Mouse (Mus musculus): ENCODE results near the gene Gpr88. TPM values are rescaled to one million over a fixed set of nuclear protein-coding genes. Genes with fewer than 3 reads are reported as not detected.

Gpr88 gene
- polyA plus RNA-seq, 1 experiment from 2014 or later, result 1.4 TPM

DNA sequence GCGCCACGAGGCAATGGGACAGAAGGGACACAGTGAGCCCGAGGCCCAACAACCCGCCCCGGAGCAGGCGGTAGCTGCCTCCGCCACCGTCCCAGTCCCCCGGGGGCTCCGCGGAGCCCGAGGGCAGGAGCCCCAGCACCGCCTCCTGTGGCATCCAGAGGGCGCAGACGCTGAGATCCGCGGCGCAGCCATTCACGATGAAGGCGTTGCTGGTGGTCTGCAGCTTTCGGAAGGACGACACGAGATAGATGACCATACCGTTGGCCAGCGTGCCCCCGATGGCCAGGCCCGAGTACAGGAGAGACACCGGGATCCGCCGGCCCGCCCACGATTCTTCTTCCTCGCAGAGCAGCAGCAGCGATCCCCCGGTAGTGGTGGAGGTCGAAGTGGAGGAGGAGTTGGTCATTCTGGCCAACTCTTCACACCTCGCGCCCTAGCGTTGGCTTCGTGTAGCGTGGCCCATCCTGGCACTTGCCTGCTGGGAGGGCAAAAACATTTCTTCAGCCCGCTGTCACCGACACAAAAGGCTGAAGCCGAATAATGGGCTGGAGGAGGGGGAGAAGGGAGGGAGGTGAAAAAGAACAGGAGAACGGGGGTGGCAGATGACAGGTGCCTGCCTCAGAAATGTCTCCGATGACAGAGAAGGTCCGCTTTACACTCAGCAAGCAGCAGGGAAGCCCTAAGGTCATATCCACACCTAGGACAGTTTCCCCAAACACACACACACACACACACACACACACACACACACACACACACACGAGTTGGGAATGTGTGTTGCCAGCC, 855 bp downstream of the Gpr88 start:
- Histone ChIP-seq H3K36me3 (ENCODE audit: control insufficient read depth, insufficient read depth, low read length) (no peaks in the 10 kb centered on the region), H3K9ac (ENCODE audit: low read length) (peak overlapping the region; percentile 48), H3K27me3 (ENCODE audit: control insufficient read depth, insufficient read depth, low read length) (peaks cover 11% of the 10 kb centered on the region), H3K27ac (replicated peaks) (no peak overlapping the region), H3K4me2 (replicated peaks; ENCODE audit: low read depth) (peak overlapping the region; percentile 93), H3K9me3 (ENCODE audit: control insufficient read depth, low read length) (no peaks in the 10 kb centered on the region), H3K4me1 (replicated peaks; ENCODE audit: control insufficient read depth, insufficient read depth) (peaks cover 4% of the 10 kb centered on the region), H3K4me3 (ENCODE audit: low read depth, low read length) (peak overlapping the region; percentile 52)
- DNase-seq (ENCODE audit: low spot score) (peak; percentile 34), ATAC-seq (ENCODE audit: low FRiP score, low TSS enrichment) (peak; percentile 51)
- TF ChIP-seq EP300 (optimal IDR thresholded peaks at IDR 0.05), result no peak
- peak; percentile 47 for TF ChIP-seq CTCF (IDR thresholded peaks at IDR 0.05; ENCODE audit: low read depth)
- WGBS, result under 1% methylated on average over 46 of the region's 48 CpGs

DNA sequence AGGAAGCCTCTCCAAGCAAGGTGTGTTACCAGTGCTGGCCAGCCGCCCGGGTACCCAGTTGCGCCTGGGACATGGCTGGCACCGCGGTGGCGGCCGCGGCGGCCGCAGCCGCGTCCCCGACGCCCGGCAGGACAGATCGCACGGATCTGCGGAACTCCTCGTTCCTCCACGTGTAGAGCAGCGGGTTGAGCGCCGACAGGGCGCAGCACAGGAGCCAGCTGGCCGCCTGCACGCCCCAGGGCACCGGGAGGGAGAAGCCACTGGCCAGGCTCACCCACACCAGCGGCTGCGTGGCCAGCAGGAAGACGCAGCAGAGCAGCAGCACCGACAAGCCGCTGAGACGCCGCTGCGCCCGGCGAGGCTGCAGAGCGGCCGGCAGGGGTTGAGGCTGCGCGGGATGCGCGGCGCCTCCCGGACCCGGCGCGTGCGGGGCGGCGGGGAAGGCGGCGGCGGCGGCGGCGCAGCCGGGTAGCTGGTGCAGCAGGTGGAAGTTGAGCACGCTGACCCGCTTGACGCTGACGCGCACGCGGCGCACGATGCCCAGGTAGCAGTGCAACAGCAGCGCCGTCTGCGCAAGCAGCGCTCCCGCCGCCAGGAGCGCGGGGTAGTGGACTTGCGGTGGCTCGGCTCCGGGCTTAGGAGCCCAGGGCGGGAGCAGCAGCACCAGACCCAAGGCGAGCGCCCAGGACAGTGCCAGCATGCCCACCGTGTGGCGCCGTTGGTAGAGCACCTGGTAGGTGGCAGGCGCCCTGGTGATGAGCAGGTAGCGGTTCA, 1.6 kb downstream of the Gpr88 start:
- ATAC-seq (ENCODE audit: low FRiP score, low TSS enrichment) (peak; percentile 56), DNase-seq (ENCODE audit: low spot score) (peak; percentile 50)
- peak overlapping the region; percentile 93 for H3K4me2 ChIP-seq (replicated peaks; ENCODE audit: low read depth)
- TF ChIP-seq EP300 (optimal IDR thresholded peaks at IDR 0.05) (no peak), CTCF (IDR thresholded peaks at IDR 0.05; ENCODE audit: low read depth) (0 out of 2 replicates have a peak, but pooled peaks have one; percentile 1)
- under 1% methylated on average over 82 of the region's 86 CpGs for WGBS
- peak overlapping the region; percentile 52 for H3K4me3 ChIP-seq (ENCODE audit: low read depth, low read length)
- no peaks in the 10 kb centered on the region for H3K9me3 ChIP-seq (ENCODE audit: control insufficient read depth, low read length)
- peaks cover 11% of the 10 kb centered on the region for H3K27me3 ChIP-seq (ENCODE audit: control insufficient read depth, insufficient read depth, low read length)
- H3K36me3 ChIP-seq (ENCODE audit: control insufficient read depth, insufficient read depth, low read length), result no peaks in the 10 kb centered on the region
- no peak overlapping the region for H3K27ac ChIP-seq (replicated peaks)
- peaks cover 4% of the 10 kb centered on the region for H3K4me1 ChIP-seq (replicated peaks; ENCODE audit: control insufficient read depth, insufficient read depth)
- H3K9ac ChIP-seq (ENCODE audit: low read length), result peak overlapping the region; percentile 48

DNA sequence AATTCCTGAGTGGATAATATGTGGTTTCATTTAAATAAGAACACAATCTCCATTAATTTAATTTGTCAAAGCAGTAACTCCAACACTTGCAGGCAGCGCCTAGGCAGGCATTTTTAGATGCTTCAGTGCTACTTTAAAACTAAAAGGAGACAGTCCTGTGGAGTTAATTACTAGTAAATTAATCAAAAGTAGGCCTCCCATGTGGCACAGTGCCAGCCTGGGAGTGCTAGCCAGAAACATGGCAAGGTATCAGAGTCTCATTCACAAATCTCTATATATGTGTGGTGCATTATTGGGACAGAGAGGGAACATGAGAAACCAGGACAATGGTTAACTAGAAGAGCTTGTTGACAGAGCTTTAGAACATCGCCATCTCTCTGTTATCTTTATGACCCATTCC, 4.3 kb downstream of the Gpr88 start:
- no peaks in the 10 kb centered on the region for H3K36me3 ChIP-seq (ENCODE audit: control insufficient read depth, insufficient read depth, low read length)
- no peaks in the 10 kb centered on the region for H3K9me3 ChIP-seq (ENCODE audit: control insufficient read depth, low read length)
- WGBS, result 77% methylated on average over 2 of the region's 2 CpGs
- H3K4me3 ChIP-seq (ENCODE audit: low read depth, low read length), result no peak overlapping the region
- no peak overlapping the region for H3K9ac ChIP-seq (ENCODE audit: low read length)
- DNase-seq (ENCODE audit: low spot score) (no peak), ATAC-seq (ENCODE audit: low FRiP score, low TSS enrichment) (no peak)
- peaks cover 11% of the 10 kb centered on the region for H3K27me3 ChIP-seq (ENCODE audit: control insufficient read depth, insufficient read depth, low read length)
- H3K4me2 ChIP-seq (replicated peaks; ENCODE audit: low read depth), result no peak overlapping the region
- no peak overlapping the region for H3K27ac ChIP-seq (replicated peaks)
- TF ChIP-seq EP300 (optimal IDR thresholded peaks at IDR 0.05), result no peak
- peaks cover 4% of the 10 kb centered on the region for H3K4me1 ChIP-seq (replicated peaks; ENCODE audit: control insufficient read depth, insufficient read depth)

DNA sequence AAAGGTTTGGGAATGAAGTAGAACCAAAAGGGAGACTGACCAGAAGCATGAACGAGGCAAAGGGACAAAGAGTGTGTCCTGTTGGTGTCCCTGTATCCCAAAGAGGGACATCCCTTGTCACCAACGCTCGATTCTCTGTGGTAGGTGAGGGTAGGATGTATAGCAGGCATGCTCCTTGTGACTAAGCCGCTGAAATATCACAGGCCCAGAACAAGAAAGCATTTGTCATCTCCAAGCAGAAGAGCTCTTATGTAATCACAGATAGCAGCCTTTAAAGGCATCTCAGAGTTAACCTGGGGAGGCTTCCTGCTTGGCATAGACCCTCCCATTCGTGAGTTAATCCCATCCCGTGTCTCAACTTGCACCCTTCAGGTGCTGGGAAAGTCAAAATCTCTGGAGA, 8.8 kb downstream of the Gpr88 start:
- 51% methylated on average over 6 of the region's 6 CpGs for WGBS
- Histone ChIP-seq H3K4me1 (replicated peaks; ENCODE audit: control insufficient read depth, insufficient read depth) (no peaks in the 10 kb centered on the region), H3K4me2 (replicated peaks; ENCODE audit: low read depth) (no peak overlapping the region), H3K27me3 (ENCODE audit: control insufficient read depth, insufficient read depth, low read length) (no peaks in the 10 kb centered on the region), H3K9me3 (ENCODE audit: control insufficient read depth, low read length) (no peaks in the 10 kb centered on the region), H3K9ac (ENCODE audit: low read length) (no peak overlapping the region), H3K36me3 (ENCODE audit: control insufficient read depth, insufficient read depth, low read length) (no peaks in the 10 kb centered on the region), H3K4me3 (ENCODE audit: low read depth, low read length) (no peak overlapping the region), H3K27ac (replicated peaks) (no peak overlapping the region)
- ATAC-seq (ENCODE audit: low FRiP score, low TSS enrichment), result no peak
- no peak for TF ChIP-seq EP300 (optimal IDR thresholded peaks at IDR 0.05)
- TF ChIP-seq CTCF (IDR thresholded peaks at IDR 0.05; ENCODE audit: low read depth), result no peak
- DNase-seq (ENCODE audit: low spot score), result no peak

DNA sequence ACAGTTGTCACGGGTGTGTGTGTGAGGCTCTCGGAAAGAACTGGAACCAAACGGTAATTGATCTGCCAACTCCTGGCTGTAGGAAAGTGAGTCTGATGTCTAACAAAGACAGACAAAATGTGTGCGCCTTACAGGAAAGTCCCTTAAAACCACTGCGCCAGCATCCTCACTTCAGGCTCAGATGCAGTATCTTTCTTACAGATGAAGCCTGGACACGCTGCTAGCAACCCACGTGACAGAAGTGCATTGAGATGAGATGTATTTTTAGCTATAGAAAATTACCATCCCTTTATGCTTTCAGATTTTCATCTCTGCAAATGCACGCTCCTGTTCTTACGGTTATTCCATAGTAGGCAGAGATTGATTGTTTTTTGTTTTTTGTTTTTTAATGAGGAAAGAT, 10.6 kb downstream of the Gpr88 start:
- H3K4me3 ChIP-seq (ENCODE audit: low read depth, low read length), result no peak overlapping the region
- H3K4me1 ChIP-seq (replicated peaks; ENCODE audit: control insufficient read depth, insufficient read depth), result no peaks in the 10 kb centered on the region
- TF ChIP-seq CTCF (IDR thresholded peaks at IDR 0.05; ENCODE audit: low read depth) (no peak), EP300 (optimal IDR thresholded peaks at IDR 0.05) (no peak)
- DNase-seq (ENCODE audit: low spot score) (no peak), ATAC-seq (ENCODE audit: low FRiP score, low TSS enrichment) (no peak)
- no peak overlapping the region for H3K9ac ChIP-seq (ENCODE audit: low read length)
- no peaks in the 10 kb centered on the region for H3K9me3 ChIP-seq (ENCODE audit: control insufficient read depth, low read length)
- H3K27ac ChIP-seq (replicated peaks), result no peak overlapping the region
- H3K27me3 ChIP-seq (ENCODE audit: control insufficient read depth, insufficient read depth, low read length), result no peaks in the 10 kb centered on the region
- WGBS, result 83% methylated on average over 9 of the region's 9 CpGs
- H3K36me3 ChIP-seq (ENCODE audit: control insufficient read depth, insufficient read depth, low read length), result no peaks in the 10 kb centered on the region
- no peak overlapping the region for H3K4me2 ChIP-seq (replicated peaks; ENCODE audit: low read depth)

DNA sequence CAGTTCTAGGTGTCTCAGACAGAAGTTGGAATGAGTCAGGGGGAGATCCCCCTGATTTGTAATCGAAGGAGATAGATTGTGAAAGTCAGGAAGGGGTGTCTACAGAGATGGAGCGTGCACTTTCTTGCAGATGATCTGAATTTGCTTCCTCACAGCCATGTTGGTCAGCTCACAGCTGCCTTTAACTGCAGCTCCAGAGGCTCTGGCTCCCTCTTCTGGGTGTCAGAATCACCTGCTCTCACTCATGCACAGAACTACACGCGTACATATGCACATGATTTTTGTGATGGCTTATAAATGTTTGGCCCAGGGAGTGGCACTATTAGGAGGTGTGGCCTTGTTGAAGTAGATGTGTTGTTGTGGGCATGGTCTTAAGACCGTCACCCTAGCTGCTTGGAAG, 15.8 kb downstream of the Gpr88 start:
- 90% methylated on average over 5 of the region's 5 CpGs for WGBS
- no peak overlapping the region for H3K4me3 ChIP-seq (ENCODE audit: low read depth, low read length)
- ATAC-seq (ENCODE audit: low FRiP score, low TSS enrichment) (no peak), DNase-seq (ENCODE audit: low spot score) (no peak)
- no peaks in the 10 kb centered on the region for H3K36me3 ChIP-seq (ENCODE audit: control insufficient read depth, insufficient read depth, low read length)
- no peaks in the 10 kb centered on the region for H3K4me1 ChIP-seq (replicated peaks; ENCODE audit: control insufficient read depth, insufficient read depth)
- no peak overlapping the region for H3K4me2 ChIP-seq (replicated peaks; ENCODE audit: low read depth)
- H3K9ac ChIP-seq (ENCODE audit: low read length), result no peak overlapping the region
- no peak for TF ChIP-seq EP300 (optimal IDR thresholded peaks at IDR 0.05)
- TF ChIP-seq CTCF (IDR thresholded peaks at IDR 0.05; ENCODE audit: low read depth), result peak; percentile 53
- H3K27ac ChIP-seq (replicated peaks), result no peak overlapping the region
- no peaks in the 10 kb centered on the region for H3K27me3 ChIP-seq (ENCODE audit: control insufficient read depth, insufficient read depth, low read length)
- no peaks in the 10 kb centered on the region for H3K9me3 ChIP-seq (ENCODE audit: control insufficient read depth, low read length)
